Mouse (Mus musculus): ENCODE measurements around the gene Veph1. TPM values are rescaled to one million over a fixed set of nuclear protein-coding genes. Genes with fewer than 3 reads are reported as not detected.

Veph1 gene
- polyA plus RNA-seq (2014; fragmentation: Illumina TruSeq; extraction: RNeasy Lipid Tissue Mini Kit (QIAGEN cat#74804); ENCODE audit: low replicate concordance): not detected

GRCm38 (mm10) chr3:66296545-66296944, at the start of gene Veph1:
Gene Veph1 (minus strand): TSS chr3:66296837.

GRCm38 (mm10) chr3:66219655-66220191, 76.9 kb downstream of the Veph1 start, which contains the start of gene Ptx3:
Gene Ptx3 (plus strand): TSS chr3:66219910.

Other genes starting within 250 kb of the Veph1 start
- gene Ptx3, start 76.9 kb downstream of the Veph1 start, polyA plus RNA-seq (2014; fragmentation: Illumina TruSeq; extraction: RNeasy Lipid Tissue Mini Kit (QIAGEN cat#74804); ENCODE audit: low replicate concordance): 0.45 TPM